Mouse (Mus musculus) CH12.LX (cell line): ENCODE data around the gene Nipsnap3b. TPM values are rescaled to one million over a fixed set of nuclear protein-coding genes. Genes with fewer than 3 reads are reported as not detected.

ENCODE experiments used
- polyA plus RNA-seq: library from polyadenylated mRNA; unstranded; fragments of >175 nt; gene quantifications from 2 replicates; pipeline ENCODE4 v1.2.1, GENCODE M21; 2012; ENCODE audit warnings: low read depth; ENCODE audit not compliant: insufficient read length
- total RNA-seq, 2 experiments: library from RNA; depleted of rRNA; stranded (reverse); fragments of 300-350 nt in 1 of 2; fragments of >200 nt in 1 of 2; gene quantifications; 2 replicates each; pipeline ENCODE4 v1.2.3; 2012 to 2014

The Nipsnap3b gene
- total and polyA plus RNA-seq, 3 experiments, result 29.7 to 97.4 (median 70.9) TPM

Other genes with a start within 250 kb of the Nipsnap3b start
- gene Olfr275, start 197.3 kb upstream of the Nipsnap3b start, total RNA-seq (2012; rRNA removed), result not detected in 2 replicates
- not detected in 2 replicates for gene Olfr275, start 197.3 kb upstream of the Nipsnap3b start, total RNA-seq (2014; rRNA removed)
- not detected in 2 replicates for gene Olfr275, start 197.3 kb upstream of the Nipsnap3b start, polyA plus RNA-seq
- gene Olfr273, start 152.6 kb upstream of the Nipsnap3b start, total RNA-seq (2012; rRNA removed), result not detected in 2 replicates
- gene Olfr273, start 152.6 kb upstream of the Nipsnap3b start, total RNA-seq (2014; rRNA removed), result not detected in 2 replicates
- not detected in 2 replicates for gene Olfr273, start 152.6 kb upstream of the Nipsnap3b start, polyA plus RNA-seq
- not detected in 2 replicates for gene Olfr272, start 92.7 kb upstream of the Nipsnap3b start, total RNA-seq (2012; rRNA removed)
- not detected in 2 replicates for gene Olfr272, start 92.7 kb upstream of the Nipsnap3b start, total RNA-seq (2014; rRNA removed)
- gene Olfr272, start 92.7 kb upstream of the Nipsnap3b start, polyA plus RNA-seq, result not detected in 2 replicates
- not detected in 2 replicates for gene Olfr270, start 47.3 kb upstream of the Nipsnap3b start, total RNA-seq (2012; rRNA removed)
- not detected in 2 replicates for gene Olfr270, start 47.3 kb upstream of the Nipsnap3b start, total RNA-seq (2014; rRNA removed)
- gene Olfr270, start 47.3 kb upstream of the Nipsnap3b start, polyA plus RNA-seq, result not detected in 2 replicates
- not detected in 2 replicates for gene Nipsnap3a, start 22.6 kb upstream of the Nipsnap3b start, total RNA-seq (2012; rRNA removed)
- not detected in 2 replicates for gene Nipsnap3a, start 22.6 kb upstream of the Nipsnap3b start, total RNA-seq (2014; rRNA removed)
- gene Nipsnap3a, start 22.6 kb upstream of the Nipsnap3b start, polyA plus RNA-seq, result not detected in 2 replicates
- 0.08 and 0.13 TPM in 2 replicates for gene Abca1, start 148.0 kb downstream of the Nipsnap3b start, total RNA-seq (2012; rRNA removed)
- 0.35 and 0.46 TPM in 2 replicates for gene Abca1, start 148.0 kb downstream of the Nipsnap3b start, total RNA-seq (2014; rRNA removed)
- gene Abca1, start 148.0 kb downstream of the Nipsnap3b start, polyA plus RNA-seq, result 0.46 and 0.55 TPM in 2 replicates